Mouse (Mus musculus) lung, embryonic 16.5 days (tissue): ENCODE measurements at regions not wholly inside any gene's neighbourhood (a gene's known extent, or its start where the extent isn't known, plus 50 kb on each side); places are given as distances from the start of the nearest gene placed in this dataset.

ENCODE experiments used
- ATAC-seq: fragments of 200-750 bp; cut with Nextera tagmentation; 2 replicates; pipeline ENCODE4 v1.8.0; 2017; ENCODE audit warnings: low read depth, mild to moderate bottlenecking, moderate library complexity
- H3K27ac ChIP-seq: fragments of 300-500 bp; sonication (generic); 2 replicates; pipeline ENCODE4 v1.5.1; 2014; ENCODE audit warnings: mild to moderate bottlenecking, control low read depth, low read length
- H3K27me3 ChIP-seq: fragments of 300-500 bp; sonication (generic); 2 replicates; pipeline ENCODE4 v1.6.1; 2014; ENCODE audit warnings: low read depth, low read length, mixed read lengths; ENCODE audit not compliant: control insufficient read depth, insufficient read depth
- H3K36me3 ChIP-seq: fragments of 300-500 bp; sonication (generic); 2 replicates; pipeline ENCODE4 v1.6.1; 2014; ENCODE audit warnings: low read length; ENCODE audit not compliant: control insufficient read depth, insufficient read depth
- H3K4me1 ChIP-seq: fragments of 300-500 bp; sonication (generic); replicated peaks from 2 replicates; pipeline ENCODE4 v1.6.1; 2014; ENCODE audit warnings: low read length, mixed read lengths; ENCODE audit not compliant: control insufficient read depth, insufficient read depth
- H3K4me2 ChIP-seq: fragments of 300-500 bp; sonication (generic); 2 replicates; pipeline ENCODE4 v1.6.1; 2014; ENCODE audit warnings: low read depth, low read length, control low read depth
- H3K4me3 ChIP-seq: fragments of 300-500 bp; sonication (generic); 2 replicates; pipeline ENCODE4 v1.5.1; 2014; ENCODE audit warnings: mild to moderate bottlenecking, low read length, control low read depth
- H3K9ac ChIP-seq: fragments of 300-500 bp; sonication (generic); 2 replicates; pipeline ENCODE4 v1.6.1; 2014; ENCODE audit warnings: low read length, control low read depth
- H3K9me3 ChIP-seq: fragments of 300-500 bp; sonication (generic); 2 replicates; pipeline ENCODE4 v1.6.1; 2016; ENCODE audit warnings: low read length; ENCODE audit not compliant: control insufficient read depth
- WGBS: fragments of 180-500 bp; shearing (Covaris S2); extraction: QIAGEN DNeasy Blood & Tissue Kit; methylation state at CpG from one replicate; pipeline ENCODE4 v1.1.7; 2014; 5-methylcytosine and 5-hydroxymethylcytosine counted together

- Histone ChIP-seq H3K27ac (no peak overlapping the region), H3K4me1 (no peaks in the 10 kb centered on the region), H3K4me3 (no peak overlapping the region), H3K4me2 (no peak overlapping the region), H3K9me3 (no peaks in the 10 kb centered on the region), H3K9ac (no peak overlapping the region), H3K27me3 (no peaks in the 10 kb centered on the region), H3K36me3 (no peaks in the 10 kb centered on the region)
- WGBS: 88% methylated on average over 3 of the region's 3 CpGs
- no peak for ATAC-seq
Observed at GRCm38 (mm10) chr15:60566267-60566666, 287.3 kb downstream of the Fam84b start.

- Histone ChIP-seq H3K27ac (no peak overlapping the region), H3K9ac (no peak overlapping the region), H3K4me1 (no peaks in the 10 kb centered on the region), H3K4me2 (no peak overlapping the region), H3K4me3 (no peak overlapping the region), H3K36me3 (no peaks in the 10 kb centered on the region), H3K27me3 (no peaks in the 10 kb centered on the region), H3K9me3 (no peaks in the 10 kb centered on the region)
- WGBS: 38% methylated on average over 2 of the region's 2 CpGs
- no peak for ATAC-seq
Observed at GRCm38 (mm10) chr15:60565017-60565416, 288.6 kb downstream of the Fam84b start.

- Histone ChIP-seq H3K27me3 (no peaks in the 10 kb centered on the region), H3K27ac (no peak overlapping the region), H3K4me3 (no peak overlapping the region), H3K36me3 (no peaks in the 10 kb centered on the region), H3K4me2 (no peak overlapping the region), H3K4me1 (no peaks in the 10 kb centered on the region), H3K9me3 (no peaks in the 10 kb centered on the region; the same call in 1 of the 2 replicates), H3K9ac (no peak overlapping the region)
- no peak for ATAC-seq
- 76% methylated on average over 1 of the region's 1 CpGs for WGBS
Observed at GRCm38 (mm10) chr15:60560641-60561040, 292.9 kb downstream of the Fam84b start.

GRCm38 (mm10) chr15:60555691-60556090, 297.9 kb downstream of the Fam84b start:
- no peak overlapping the region for H3K9ac ChIP-seq
- WGBS: 79% methylated on average over 2 of the region's 2 CpGs
- H3K36me3 ChIP-seq: no peaks in the 10 kb centered on the region

GRCm38 (mm10) chr15:60554587-60554986, 299.0 kb downstream of the Fam84b start:
- Histone ChIP-seq H3K4me3 (no peak overlapping the region), H3K4me1 (no peaks in the 10 kb centered on the region), H3K36me3 (no peaks in the 10 kb centered on the region), H3K27me3 (no peaks in the 10 kb centered on the region), H3K27ac (no peak overlapping the region), H3K9ac (no peak overlapping the region), H3K4me2 (no peak overlapping the region), H3K9me3 (no peaks in the 10 kb centered on the region; the same call in 1 of the 2 replicates)
- WGBS: 17% methylated on average over 1 of the region's 1 CpGs
- no peak for ATAC-seq

More at GRCm38 (mm10) chr15:60555691-60556090, 297.9 kb downstream of the Fam84b start:
- Histone ChIP-seq H3K4me3 (no peak overlapping the region), H3K27me3 (no peaks in the 10 kb centered on the region), H3K4me1 (no peaks in the 10 kb centered on the region), H3K4me2 (no peak overlapping the region), H3K27ac (no peak overlapping the region), H3K9me3 (no peaks in the 10 kb centered on the region; the same call in 1 of the 2 replicates)
- no peak for ATAC-seq

GRCm38 (mm10) chr15:60548045-60548444, 305.5 kb downstream of the Fam84b start:
- H3K27me3 ChIP-seq: no peaks in the 10 kb centered on the region

GRCm38 (mm10) chr15:60537191-60537590, 316.4 kb downstream of the Fam84b start:
- Histone ChIP-seq H3K27ac (no peak overlapping the region), H3K9me3 (no peaks in the 10 kb centered on the region), H3K27me3 (no peaks in the 10 kb centered on the region), H3K9ac (no peak overlapping the region), H3K4me1 (no peaks in the 10 kb centered on the region), H3K4me3 (no peak overlapping the region), H3K36me3 (no peaks in the 10 kb centered on the region), H3K4me2 (no peak overlapping the region)
- ATAC-seq: no peak
- 80% methylated on average over 4 of the region's 4 CpGs for WGBS

More at GRCm38 (mm10) chr15:60548045-60548444, 305.5 kb downstream of the Fam84b start:
- Histone ChIP-seq H3K9ac (no peak overlapping the region), H3K4me1 (no peaks in the 10 kb centered on the region), H3K4me3 (no peak overlapping the region), H3K27ac (no peak overlapping the region), H3K9me3 (no peaks in the 10 kb centered on the region), H3K36me3 (no peaks in the 10 kb centered on the region), H3K4me2 (no peak overlapping the region)
- 87% methylated on average over 7 of the region's 7 CpGs for WGBS
- no peak for ATAC-seq

GRCm38 (mm10) chr15:60534701-60535100, 318.9 kb downstream of the Fam84b start:
- no peak overlapping the region for H3K9ac ChIP-seq
- no peaks in the 10 kb centered on the region for H3K27me3 ChIP-seq
- H3K4me2 ChIP-seq: peak overlapping the region; percentile 22; the same call in 1 of the 2 replicates
- H3K36me3 ChIP-seq: no peaks in the 10 kb centered on the region
- ATAC-seq: peak; percentile 90
- H3K27ac ChIP-seq: no peak overlapping the region
- H3K4me3 ChIP-seq: no peak overlapping the region
- no peaks in the 10 kb centered on the region for H3K9me3 ChIP-seq
- H3K4me1 ChIP-seq: no peaks in the 10 kb centered on the region
- WGBS: 45% methylated on average over 9 of the region's 9 CpGs

- Histone ChIP-seq H3K27ac (peak overlapping the region; percentile 66; the same call in 1 of the 2 replicates), H3K27me3 (no peaks in the 10 kb centered on the region), H3K4me2 (no peak overlapping the region), H3K4me1 (no peaks in the 10 kb centered on the region), H3K9ac (no peak overlapping the region), H3K4me3 (no peak overlapping the region), H3K36me3 (no peaks in the 10 kb centered on the region), H3K9me3 (no peaks in the 10 kb centered on the region)
- peak; percentile 68 for ATAC-seq
- 56% methylated on average over 2 of the region's 2 CpGs for WGBS
Observed at GRCm38 (mm10) chr15:60516810-60517209, 336.8 kb downstream of the Fam84b start.

- no peaks in the 10 kb centered on the region for H3K9me3 ChIP-seq
- no peaks in the 10 kb centered on the region for H3K27me3 ChIP-seq
- no peaks in the 10 kb centered on the region for H3K36me3 ChIP-seq
- no peak for ATAC-seq
- WGBS: 68% methylated on average over 4 of the region's 4 CpGs
- H3K4me2 ChIP-seq: no peak overlapping the region
- no peak overlapping the region for H3K4me3 ChIP-seq
- no peaks in the 10 kb centered on the region for H3K4me1 ChIP-seq
- H3K9ac ChIP-seq: no peak overlapping the region
- no peak overlapping the region for H3K27ac ChIP-seq
Observed at GRCm38 (mm10) chr15:60476755-60477310, 376.7 kb downstream of the Fam84b start.
